Mouse (Mus musculus) olfactory bulb, adult 2 months (tissue): ENCODE data around the gene Ptprt. TPM values are rescaled to one million over a fixed set of nuclear protein-coding genes. Genes with fewer than 3 reads are reported as not detected.
"Not testable (repeated sequence)": the region's sequence is repeated elsewhere in the genome, so short reads cannot be mapped to it uniquely, and the experiment has no call there.

Experiments
- H3K27ac ChIP-seq: fragments of 200-500 bp; 2 replicates; pipeline ENCODE4 v1.5.1; 2012; ENCODE audit warnings: low read depth, low read length; ENCODE audit not compliant: insufficient read depth
- H3K4me1 ChIP-seq: fragments of 200-500 bp; 2 replicates; pipeline ENCODE4 v1.6.1; 2012; ENCODE audit warnings: low read length; ENCODE audit not compliant: control insufficient read depth, insufficient read depth
- H3K4me3 ChIP-seq: fragments of 200-500 bp; 2 replicates; pipeline ENCODE4 v1.5.1; 2012; ENCODE audit warnings: mild to moderate bottlenecking, low read depth, low read length, moderate library complexity; ENCODE audit not compliant: insufficient read depth
- CTCF ChIP-seq: fragments of 200-500 bp; IDR thresholded peaks from 2 replicates; pipeline ENCODE4 v1.5.1; 2012; ENCODE audit warnings: low read depth, mild to moderate bottlenecking, low read length, moderate library complexity; ENCODE audit not compliant: insufficient read depth
- POLR2A ChIP-seq: fragments of 200-500 bp; IDR thresholded peaks from 2 replicates; pipeline ENCODE4 v1.6.1; 2012; ENCODE audit warnings: mild to moderate bottlenecking, low read depth, low read length, moderate library complexity; ENCODE audit not compliant: insufficient read depth
- WGBS: fragments of 180-500 bp; shearing (Covaris S2); methylation state at CpG from one replicate; pipeline ENCODE4 v1.1.7; 2018; 5-methylcytosine and 5-hydroxymethylcytosine counted together
- polyA plus RNA-seq: library from polyadenylated mRNA; stranded (reverse); fragments of >200 nt; gene quantifications from 2 replicates; pipeline ENCODE4 v1.2.4, GENCODE M21; 2012; ENCODE audit warnings: low replicate concordance; ENCODE audit not compliant: missing spikeins, insufficient read depth, insufficient read length

Ptprt gene
- polyA plus RNA-seq, 1 experiment: 33.3 TPM

- no peak overlapping the region for H3K27ac ChIP-seq
- no peak for TF ChIP-seq POLR2A
- TF ChIP-seq CTCF: no peak
- H3K4me3 ChIP-seq: no peak overlapping the region
- H3K4me1 ChIP-seq: no peaks in the 10 kb centered on the region
- 92% methylated on average over 5 of the region's 5 CpGs for WGBS
Observed at GRCm38 (mm10) chr2:161549577-161549976, 1111.4 kb downstream of the Ptprt start.

DNA sequence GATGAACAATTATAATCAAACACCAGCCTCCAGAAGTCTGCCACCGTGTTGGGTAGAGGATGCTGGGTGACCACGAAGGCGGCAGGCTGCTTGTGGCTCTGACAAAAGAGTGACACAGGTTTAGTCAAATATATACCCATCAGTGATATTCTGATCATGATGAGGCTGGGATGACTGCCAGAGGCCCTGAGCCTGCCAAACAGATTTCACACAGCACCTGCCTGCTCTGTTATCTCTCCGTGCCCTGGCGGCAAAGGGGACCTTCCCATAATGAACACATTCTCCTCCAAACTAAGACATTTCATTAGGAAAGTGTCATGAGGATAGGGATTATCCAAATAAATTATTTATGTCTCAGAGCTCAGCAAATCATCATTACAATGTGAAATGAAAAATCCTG is 1113.6 kb downstream of the Ptprt start:
- no peak overlapping the region for H3K4me3 ChIP-seq
- TF ChIP-seq POLR2A: no peak
- no peak for TF ChIP-seq CTCF
- no peak overlapping the region for H3K27ac ChIP-seq
- H3K4me1 ChIP-seq: no peaks in the 10 kb centered on the region
- WGBS: 82% methylated on average over 5 of the region's 5 CpGs

DNA sequence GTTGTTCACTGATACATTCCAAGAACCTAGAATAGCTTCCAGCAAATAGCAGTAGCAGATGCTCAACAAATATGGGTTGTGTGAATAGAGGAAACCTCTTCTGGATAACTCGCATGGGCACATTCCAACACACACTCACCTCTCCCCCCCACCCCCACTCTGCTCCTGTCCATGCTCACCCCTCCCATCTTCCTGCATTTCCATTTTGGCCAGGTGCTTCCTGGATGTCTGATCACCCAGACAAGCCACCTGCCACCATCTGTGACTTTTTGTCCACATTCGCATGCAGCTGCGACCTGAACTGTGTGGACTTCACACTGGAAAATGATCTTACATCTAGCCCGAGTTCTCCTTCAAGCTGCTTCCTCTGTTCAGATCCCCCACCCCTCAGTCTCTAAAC is 1115.5 kb downstream of the Ptprt start:
- no peak overlapping the region for H3K4me3 ChIP-seq
- no peak for TF ChIP-seq CTCF
- no peak for TF ChIP-seq POLR2A
- H3K4me1 ChIP-seq: no peaks in the 10 kb centered on the region
- no peak overlapping the region for H3K27ac ChIP-seq
- 90% methylated on average over 4 of the region's 4 CpGs for WGBS

- no peak for TF ChIP-seq POLR2A
- no peak for TF ChIP-seq CTCF
- Histone ChIP-seq H3K4me1 (no peaks in the 10 kb centered on the region), H3K27ac (no peak overlapping the region), H3K4me3 (no peak overlapping the region)
- WGBS: 92% methylated on average over 7 of the region's 7 CpGs
Observed at GRCm38 (mm10) chr2:161534151-161534550, 1126.8 kb downstream of the Ptprt start.

DNA sequence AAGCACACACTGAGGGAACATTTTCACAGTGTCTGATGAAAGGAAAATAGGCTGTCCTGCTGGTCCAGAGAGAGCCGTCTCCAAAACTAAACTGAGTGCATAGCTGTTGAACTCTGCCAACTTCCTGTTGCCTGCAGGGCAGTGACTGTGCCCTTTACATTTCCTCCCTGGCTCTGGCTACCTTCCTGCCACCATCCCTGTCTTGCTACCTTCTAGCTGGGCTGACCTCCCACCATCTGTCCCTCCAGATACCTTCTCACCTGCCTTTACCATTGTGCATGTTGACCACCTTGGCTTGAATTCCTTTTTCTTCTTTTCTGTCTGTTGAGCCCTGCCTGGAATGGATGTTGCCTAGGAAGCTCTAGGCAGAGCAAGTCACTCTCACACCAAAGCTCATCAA is 1133.8 kb downstream of the Ptprt start:
- Histone ChIP-seq H3K4me3 (no peak overlapping the region), H3K27ac (no peak overlapping the region), H3K4me1 (no peaks in the 10 kb centered on the region)
- 81% methylated on average over 1 of the region's 1 CpGs for WGBS
- no peak for TF ChIP-seq POLR2A
- no peak for TF ChIP-seq CTCF

- WGBS: 73% methylated on average over 2 of the region's 2 CpGs
Observed at GRCm38 (mm10) chr2:161519671-161520070, 1141.3 kb downstream of the Ptprt start.

GRCm38 (mm10) chr2:161516921-161517320 is 1144.0 kb downstream of the Ptprt start:
- no peak overlapping the region for H3K27ac ChIP-seq
- TF ChIP-seq POLR2A (no peak), CTCF (no peak)
- 12% methylated on average over 5 of the region's 5 CpGs for WGBS
- no peaks in the 10 kb centered on the region for H3K4me1 ChIP-seq
- H3K4me3 ChIP-seq: no peak overlapping the region

More at GRCm38 (mm10) chr2:161519671-161520070, 1141.3 kb downstream of the Ptprt start:
- Histone ChIP-seq H3K4me1 (no peaks in the 10 kb centered on the region), H3K27ac (no peak overlapping the region), H3K4me3 (no peak overlapping the region)
- no peak for TF ChIP-seq POLR2A
- TF ChIP-seq CTCF: no peak

DNA sequence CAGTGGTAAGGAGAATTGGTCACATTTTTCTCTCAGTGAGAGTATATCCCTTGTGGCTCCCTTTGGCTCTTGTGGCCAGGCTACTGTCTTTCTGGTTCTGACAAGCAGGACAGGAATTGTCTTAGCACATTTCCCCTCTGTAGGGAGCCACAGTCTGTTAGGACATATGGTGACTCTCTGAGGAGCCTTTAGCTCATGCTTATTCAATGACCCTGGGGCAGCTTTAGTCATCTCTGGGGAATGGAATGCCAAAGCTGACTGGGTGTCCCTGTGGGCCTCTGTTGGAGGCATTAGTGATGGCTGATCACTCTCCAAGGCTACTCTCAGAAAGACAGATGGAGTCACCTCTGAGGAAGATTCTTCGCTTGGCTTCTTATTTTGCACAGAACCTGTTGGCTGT is 1147.7 kb downstream of the Ptprt start:
- Histone ChIP-seq H3K4me3 (no peak overlapping the region), H3K4me1 (no peaks in the 10 kb centered on the region), H3K27ac (no peak overlapping the region)
- no peak for TF ChIP-seq POLR2A
- TF ChIP-seq CTCF: no peak
- WGBS: 98% methylated on average over 1 of the region's 1 CpGs

DNA sequence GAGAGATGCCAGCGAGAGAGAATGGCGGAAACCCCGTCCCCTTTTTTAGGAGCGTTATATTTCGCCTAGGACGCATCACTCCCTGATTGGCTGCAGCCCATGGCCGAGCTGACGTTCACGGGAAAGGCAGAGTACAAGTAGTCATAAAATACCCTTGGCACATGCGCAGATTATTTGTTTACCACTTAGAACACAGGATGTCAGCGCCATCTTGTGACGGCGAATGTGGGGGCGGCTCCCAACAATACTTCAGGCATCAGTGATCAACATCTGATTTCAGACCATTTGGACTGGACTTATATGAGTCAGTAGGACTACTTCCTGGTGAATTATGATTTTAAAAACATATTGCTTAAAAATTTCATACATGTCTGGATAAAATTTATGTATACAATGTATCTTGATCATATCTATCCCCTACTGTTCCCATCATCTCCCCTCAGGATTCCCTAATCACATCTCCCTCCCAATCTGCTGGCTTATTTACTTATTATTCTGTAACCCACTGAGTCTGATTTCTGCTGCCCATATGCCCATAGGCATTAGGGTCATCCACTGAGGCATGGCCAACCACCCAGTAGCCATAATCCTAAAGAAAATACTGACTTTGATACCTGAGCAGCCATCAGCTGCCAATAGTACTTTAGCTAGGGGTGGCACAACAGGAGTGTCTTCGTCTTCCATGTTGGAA is 1148.9 kb downstream of the Ptprt start:
- WGBS: 20% methylated on average over 6 of the region's 15 CpGs
- H3K4me1 ChIP-seq, H3K4me3 ChIP-seq, H3K27ac ChIP-seq: not testable (repeated sequence)
